Mouse (Mus musculus) forebrain, embryonic 13.5 days (tissue): ENCODE data around the gene Upk2. TPM values are rescaled to one million over a fixed set of nuclear protein-coding genes. Genes with fewer than 3 reads are reported as not detected.

Source experiments
- ATAC-seq: fragments of 200-750 bp; cut with Nextera tagmentation; 2 replicates; pipeline ENCODE4 v1.8.0; 2017
- H3K27ac ChIP-seq: fragments of 300-500 bp; sonication (generic); 2 replicates; pipeline ENCODE4 v1.5.1; 2015; ENCODE audit warnings: inconsistent platforms, mild to moderate bottlenecking, moderate library complexity
- H3K27me3 ChIP-seq: fragments of 300-500 bp; sonication (generic); 2 replicates; pipeline ENCODE4 v1.6.1; 2015; ENCODE audit warnings: mild to moderate bottlenecking, inconsistent platforms
- H3K36me3 ChIP-seq: fragments of 300-500 bp; sonication (generic); 2 replicates; pipeline ENCODE4 v1.6.1; 2015; ENCODE audit warnings: mild to moderate bottlenecking, inconsistent platforms; ENCODE audit not compliant: poor library complexity, severe bottlenecking
- H3K4me1 ChIP-seq: fragments of 300-500 bp; sonication (generic); 2 replicates; pipeline ENCODE4 v1.6.1; 2015; ENCODE audit warnings: inconsistent platforms
- H3K4me2 ChIP-seq: fragments of 300-500 bp; sonication (generic); 2 replicates; pipeline ENCODE4 v1.6.1; 2015; ENCODE audit warnings: inconsistent platforms, mild to moderate bottlenecking, moderate library complexity
- H3K4me3 ChIP-seq: fragments of 300-500 bp; sonication (generic); 2 replicates; pipeline ENCODE4 v1.5.1; 2015; ENCODE audit warnings: mild to moderate bottlenecking, inconsistent platforms
- H3K9ac ChIP-seq: fragments of 300-500 bp; sonication (generic); 2 replicates; pipeline ENCODE4 v1.6.1; 2015; ENCODE audit warnings: mild to moderate bottlenecking, inconsistent platforms
- H3K9me3 ChIP-seq: fragments of 300-500 bp; sonication (generic); replicated peaks from 2 replicates; pipeline ENCODE4 v1.6.1; 2016; ENCODE audit warnings: inconsistent platforms
- WGBS: fragments of 180-500 bp; shearing (Covaris S2); methylation state at CpG from one replicate; pipeline ENCODE4 v1.1.7; 2015; 5-methylcytosine and 5-hydroxymethylcytosine counted together
- polyA plus RNA-seq: library from polyadenylated mRNA; unstranded; fragments of >200 nt; fragmentation: Nextera tagmentation; extraction: Ambion mirVana; gene quantifications from 2 replicates; pipeline ENCODE4 v1.2.1, GENCODE M21; 2015

Upk2 gene
- polyA plus RNA-seq, 1 experiment from 2014 or later: not detected

DNA sequence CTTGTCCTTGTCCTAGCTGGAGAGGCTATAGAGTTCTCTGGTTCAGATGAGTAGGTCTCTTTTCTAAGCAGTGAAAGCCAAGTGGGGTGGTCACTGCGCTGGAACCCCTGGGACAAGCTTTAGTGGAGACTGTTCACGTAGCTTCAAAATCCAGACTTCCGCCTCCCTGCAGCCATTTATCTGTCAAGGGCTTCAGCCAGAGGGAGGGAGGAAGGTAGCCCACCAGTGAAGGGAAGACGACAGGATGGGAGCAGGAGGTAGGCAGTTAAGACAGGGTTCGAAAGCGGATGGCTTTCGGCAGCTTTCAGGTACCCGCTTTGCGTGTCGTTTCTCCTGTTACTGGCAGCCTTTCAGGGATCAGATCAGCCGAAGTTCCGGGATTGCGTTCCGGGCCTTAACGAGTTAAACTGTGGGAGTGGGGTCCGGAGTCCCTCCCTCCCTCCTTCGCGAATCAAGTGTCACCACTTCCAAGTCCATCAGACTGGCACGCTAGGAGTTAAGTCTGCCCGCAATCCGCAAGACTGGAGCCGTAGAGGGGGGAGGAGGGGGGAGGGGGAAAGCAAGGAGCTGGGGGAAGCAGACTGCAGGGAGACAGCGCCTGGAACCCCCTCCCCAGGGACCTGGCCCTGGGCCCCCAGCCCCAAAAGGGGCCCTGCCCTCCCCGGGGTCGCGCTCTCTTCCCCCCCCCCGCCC, 23.6 kb upstream of the Upk2 start:
- Histone ChIP-seq H3K9me3 (no peaks in the 10 kb centered on the region), H3K9ac (peak overlapping the region; percentile 82), H3K36me3 (no peaks in the 10 kb centered on the region), H3K27me3 (no peaks in the 10 kb centered on the region), H3K4me3 (peak overlapping the region; percentile 72), H3K4me1 (peaks cover 31% of the 10 kb centered on the region), H3K27ac (peak overlapping the region; percentile 98), H3K4me2 (peak overlapping the region; percentile 93)
- WGBS: 0% methylated on average over 23 of the region's 27 CpGs
- peak; percentile 60 for ATAC-seq

DNA sequence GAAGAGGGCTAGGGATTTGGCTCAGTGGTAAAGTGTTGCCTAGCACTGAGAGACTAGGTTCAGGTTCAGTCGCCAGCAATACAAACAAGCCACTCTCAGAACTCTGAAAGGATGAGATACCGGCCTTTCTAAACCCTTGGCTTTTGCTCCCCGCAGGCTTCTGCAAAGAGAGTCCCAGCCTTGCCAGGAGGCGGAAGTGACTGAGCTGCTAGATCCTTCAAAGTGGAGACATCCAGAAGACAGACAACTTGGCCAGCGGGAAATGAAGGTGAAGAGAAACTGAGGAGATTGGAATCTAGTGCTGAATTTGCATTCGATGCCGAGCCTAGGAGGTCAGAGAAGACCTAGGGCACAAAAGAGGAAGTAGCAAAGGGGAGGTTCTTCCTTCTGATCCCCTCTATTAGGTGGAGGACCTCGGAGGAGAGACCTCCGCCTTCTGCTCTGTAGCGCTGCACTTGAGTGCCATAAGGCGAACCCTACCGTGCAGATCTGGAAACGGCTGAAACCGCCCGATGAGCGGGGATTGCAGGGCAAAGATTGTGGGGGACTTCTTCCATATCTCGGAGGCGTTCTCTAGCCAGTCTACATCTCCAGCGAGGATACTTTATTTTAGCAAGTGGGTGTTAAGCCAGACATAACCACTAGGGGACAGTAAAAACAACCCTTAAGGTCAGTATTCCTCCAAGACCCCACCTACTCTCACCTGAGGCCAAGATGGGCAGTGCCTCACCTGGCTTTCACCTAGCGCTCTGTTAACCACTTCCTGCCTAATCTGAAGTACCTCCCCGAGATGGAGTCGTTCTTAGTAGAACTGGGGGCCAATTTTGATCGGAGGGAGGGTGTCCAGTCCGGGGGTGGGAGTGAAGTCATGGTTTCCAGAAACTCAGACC, 22.8 kb upstream of the Upk2 start:
- no peak for ATAC-seq
- H3K27ac ChIP-seq: peak overlapping the region; percentile 98
- no peaks in the 10 kb centered on the region for H3K27me3 ChIP-seq
- no peaks in the 10 kb centered on the region for H3K36me3 ChIP-seq
- peaks cover 31% of the 10 kb centered on the region for H3K4me1 ChIP-seq
- peak overlapping the region; percentile 82 for H3K9ac ChIP-seq
- no peaks in the 10 kb centered on the region for H3K9me3 ChIP-seq
- peak overlapping the region; percentile 72 for H3K4me3 ChIP-seq
- peak overlapping the region; percentile 93 for H3K4me2 ChIP-seq
- 5% methylated on average over 24 of the region's 24 CpGs for WGBS

DNA sequence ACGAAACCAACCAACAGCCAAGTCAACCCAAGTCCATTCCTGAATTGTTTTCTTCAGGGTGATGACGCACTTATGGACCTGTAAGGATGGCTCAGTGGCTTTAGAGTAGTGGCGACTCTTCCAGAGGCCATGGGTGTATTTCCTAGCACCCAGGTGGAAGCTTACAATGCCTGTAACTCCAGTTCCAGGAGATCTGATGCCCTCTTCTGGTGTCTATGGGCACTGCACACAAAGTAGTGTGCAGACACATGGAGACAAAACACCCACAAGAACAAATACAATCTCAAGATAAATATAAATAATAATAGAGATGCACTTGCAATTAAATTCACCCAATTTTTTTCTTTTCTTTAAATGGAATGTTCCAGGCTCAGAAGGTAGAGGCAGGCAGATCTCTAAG, 21.2 kb upstream of the Upk2 start:
- no peak overlapping the region for H3K4me2 ChIP-seq
- H3K4me1 ChIP-seq: peaks cover 21% of the 10 kb centered on the region
- H3K4me3 ChIP-seq: no peak overlapping the region
- no peak overlapping the region for H3K27ac ChIP-seq
- no peaks in the 10 kb centered on the region for H3K36me3 ChIP-seq
- no peaks in the 10 kb centered on the region for H3K27me3 ChIP-seq
- 91% methylated on average over 3 of the region's 3 CpGs for WGBS
- H3K9me3 ChIP-seq: no peaks in the 10 kb centered on the region
- H3K9ac ChIP-seq: no peak overlapping the region
- no peak for ATAC-seq

DNA sequence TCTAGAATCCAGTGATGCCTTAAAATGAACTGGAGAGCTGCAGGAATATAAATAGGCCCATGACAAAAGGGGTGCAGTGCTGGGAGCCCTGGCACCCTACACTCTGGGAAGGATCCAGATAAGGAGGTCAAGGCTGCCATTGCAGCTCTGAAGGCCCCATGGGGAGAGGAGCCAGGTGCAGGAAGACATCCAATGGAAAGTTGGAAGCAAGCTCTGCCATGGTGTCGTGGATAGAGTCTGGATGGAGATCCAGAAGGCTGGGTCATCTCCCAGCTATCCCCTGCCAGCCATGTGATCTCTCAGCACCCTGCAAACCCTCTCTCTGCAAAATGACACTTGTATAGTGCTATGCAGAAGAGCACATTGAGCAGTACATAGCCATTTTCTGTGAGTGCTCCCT, 19.6 kb upstream of the Upk2 start:
- Histone ChIP-seq H3K36me3 (no peaks in the 10 kb centered on the region), H3K27ac (no peak overlapping the region), H3K4me3 (no peak overlapping the region), H3K9me3 (no peaks in the 10 kb centered on the region), H3K9ac (no peak overlapping the region), H3K27me3 (no peaks in the 10 kb centered on the region), H3K4me2 (no peak overlapping the region), H3K4me1 (peaks cover 11% of the 10 kb centered on the region)
- WGBS: 53% methylated on average over 1 of the region's 1 CpGs
- no peak for ATAC-seq

DNA sequence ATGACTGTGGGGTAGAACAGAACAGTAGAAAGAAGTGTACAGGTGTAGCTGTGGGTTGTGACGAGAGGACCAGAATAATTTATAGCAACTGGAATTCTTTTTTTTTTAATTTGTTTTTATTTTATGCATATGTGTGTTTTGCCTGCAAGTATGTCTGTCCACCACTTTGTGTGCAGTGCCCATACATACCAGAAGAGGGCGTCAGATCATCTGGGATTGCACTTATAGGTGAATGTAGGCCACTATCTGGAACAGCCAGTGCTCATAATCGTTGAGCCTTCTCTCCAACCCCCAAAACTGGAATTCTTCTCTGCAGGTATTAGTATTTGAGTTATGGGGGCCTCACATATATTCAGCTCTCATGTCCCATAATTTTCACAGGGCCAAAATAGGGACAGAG, 18.4 kb upstream of the Upk2 start:
- ATAC-seq: no peak
- Histone ChIP-seq H3K27ac (no peak overlapping the region), H3K9me3 (no peaks in the 10 kb centered on the region), H3K27me3 (no peaks in the 10 kb centered on the region), H3K4me1 (peaks cover 11% of the 10 kb centered on the region), H3K9ac (no peak overlapping the region), H3K4me2 (no peak overlapping the region), H3K36me3 (no peaks in the 10 kb centered on the region), H3K4me3 (no peak overlapping the region)
- 70% methylated on average over 3 of the region's 3 CpGs for WGBS

DNA sequence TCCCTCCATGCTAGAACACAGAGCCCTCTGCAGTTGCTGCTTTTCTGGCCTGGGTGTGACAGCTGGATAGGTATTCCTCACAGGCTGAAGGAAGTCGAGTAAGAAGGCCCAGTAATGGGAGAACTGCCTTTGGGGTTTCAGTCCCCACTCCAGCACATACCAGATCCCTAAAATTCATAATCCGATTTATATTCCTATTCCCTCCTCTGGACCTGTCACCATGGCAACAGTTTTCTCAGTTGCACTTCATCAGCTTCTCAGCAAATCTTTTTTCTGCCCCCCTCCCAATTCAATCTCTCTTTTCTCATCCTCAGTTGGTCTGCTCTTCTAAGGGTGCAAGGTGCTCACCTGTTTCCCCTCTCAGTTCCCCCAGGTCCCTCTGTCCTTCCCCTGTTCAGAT, 14.0 kb upstream of the Upk2 start:
- ATAC-seq: no peak
- Histone ChIP-seq H3K36me3 (no peaks in the 10 kb centered on the region), H3K4me3 (no peak overlapping the region), H3K9ac (no peak overlapping the region), H3K27ac (no peak overlapping the region), H3K4me2 (no peak overlapping the region), H3K4me1 (no peaks in the 10 kb centered on the region), H3K27me3 (no peaks in the 10 kb centered on the region), H3K9me3 (no peaks in the 10 kb centered on the region)
- 53% methylated on average over 2 of the region's 2 CpGs for WGBS

DNA sequence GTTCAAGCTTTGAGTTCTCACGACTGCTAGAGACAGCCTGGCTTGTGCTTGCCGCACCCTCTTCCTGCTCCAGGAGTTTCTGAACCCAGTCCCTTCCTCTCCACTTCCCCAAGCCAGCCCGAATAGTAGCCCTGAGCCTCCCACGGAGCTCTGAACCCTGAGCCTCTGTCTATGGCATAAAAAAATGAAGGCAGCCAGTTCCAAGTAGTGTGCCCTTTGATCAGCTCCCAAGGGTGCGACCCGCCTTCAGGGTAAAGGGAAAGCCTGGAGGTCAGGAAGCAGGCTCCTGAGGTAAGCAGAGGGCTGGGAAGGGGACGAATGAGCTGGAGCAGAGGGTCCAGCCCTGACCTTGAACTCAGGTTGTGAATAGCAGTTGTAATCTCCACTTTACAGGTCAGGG, 13.4 kb upstream of the Upk2 start:
- Histone ChIP-seq H3K27me3 (no peaks in the 10 kb centered on the region), H3K9me3 (no peaks in the 10 kb centered on the region), H3K4me3 (no peak overlapping the region), H3K36me3 (no peaks in the 10 kb centered on the region), H3K4me2 (no peak overlapping the region), H3K9ac (no peak overlapping the region), H3K4me1 (no peaks in the 10 kb centered on the region), H3K27ac (no peak overlapping the region)
- ATAC-seq: no peak
- WGBS: 68% methylated on average over 7 of the region's 7 CpGs

DNA sequence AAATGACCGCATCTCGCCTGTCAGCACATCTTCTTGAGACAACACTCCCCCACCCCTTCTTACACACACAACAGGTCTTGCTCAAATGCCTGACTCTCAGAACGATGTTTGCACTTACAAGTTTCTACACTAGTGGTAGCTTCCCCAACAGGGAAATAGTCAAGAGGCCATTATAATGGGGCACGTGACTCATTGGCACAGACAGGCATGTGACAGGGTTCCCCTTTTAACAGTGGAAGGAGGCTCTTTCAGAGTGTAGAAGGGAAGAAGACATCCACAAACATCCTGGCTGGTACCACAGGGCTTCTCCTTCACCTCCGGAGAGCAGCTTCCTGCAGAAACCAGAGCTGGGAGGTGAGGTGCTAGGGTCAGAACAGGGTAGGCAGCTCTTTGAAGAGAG, 7.2 kb upstream of the Upk2 start:
- 83% methylated on average over 5 of the region's 5 CpGs for WGBS
- no peak for ATAC-seq

DNA sequence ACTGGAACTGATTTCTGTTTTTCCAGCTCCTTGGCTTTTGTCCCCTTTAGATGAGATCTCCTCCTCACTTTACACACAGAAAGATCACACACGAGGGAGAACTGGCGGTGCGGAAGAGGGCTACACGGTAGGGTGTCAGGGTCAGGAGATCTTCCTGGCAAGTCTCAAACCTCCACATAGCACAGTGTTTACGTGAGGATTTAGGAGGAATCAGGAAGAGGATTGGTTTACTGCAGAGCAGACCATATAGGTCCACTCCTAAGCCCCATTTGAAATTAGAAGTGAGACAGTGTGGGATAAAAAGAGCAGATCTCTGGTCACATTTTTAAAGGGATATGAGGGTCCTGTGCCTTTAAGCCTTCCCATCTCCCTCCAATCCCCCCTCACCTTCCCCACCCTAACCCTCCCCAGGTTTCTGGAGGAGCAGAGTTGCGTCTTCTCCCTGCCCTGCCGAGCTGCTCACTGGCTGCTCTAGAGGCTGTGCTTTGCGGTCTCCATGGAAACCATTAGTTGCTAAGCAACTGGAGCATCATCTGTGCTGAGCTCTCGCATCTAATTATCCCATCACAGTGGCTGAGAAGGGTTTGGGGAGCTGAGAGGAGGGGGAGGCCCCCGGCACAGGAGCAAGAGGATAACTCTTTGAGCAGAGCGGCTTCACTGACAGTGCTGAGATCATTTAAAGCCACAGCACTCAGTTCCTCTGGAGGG, 2.4 kb upstream of the Upk2 start:
- no peaks in the 10 kb centered on the region for H3K36me3 ChIP-seq
- 1% methylated on average over 11 of the region's 11 CpGs for WGBS
- ATAC-seq: peak; percentile 97
- H3K9me3 ChIP-seq: no peaks in the 10 kb centered on the region
- peak overlapping the region; percentile 94 for H3K27ac ChIP-seq
- peak overlapping the region; percentile 16; the same call in 1 of the 2 replicates for H3K4me3 ChIP-seq
- peak overlapping the region; percentile 55 for H3K4me2 ChIP-seq
- H3K27me3 ChIP-seq: peaks cover 14% of the 10 kb centered on the region
- peak overlapping the region; percentile 54 for H3K9ac ChIP-seq
- H3K4me1 ChIP-seq: peaks cover 40% of the 10 kb centered on the region

More for the DNA sequence above, 7.2 kb upstream of the Upk2 start:
- H3K36me3 ChIP-seq: no peaks in the 10 kb centered on the region
- H3K27me3 ChIP-seq: no peaks in the 10 kb centered on the region
- H3K4me2 ChIP-seq: no peak overlapping the region
- H3K9me3 ChIP-seq: no peaks in the 10 kb centered on the region
- H3K4me1 ChIP-seq: peaks cover 16% of the 10 kb centered on the region
- no peak overlapping the region for H3K4me3 ChIP-seq
- no peak overlapping the region for H3K27ac ChIP-seq
- no peak overlapping the region for H3K9ac ChIP-seq

DNA sequence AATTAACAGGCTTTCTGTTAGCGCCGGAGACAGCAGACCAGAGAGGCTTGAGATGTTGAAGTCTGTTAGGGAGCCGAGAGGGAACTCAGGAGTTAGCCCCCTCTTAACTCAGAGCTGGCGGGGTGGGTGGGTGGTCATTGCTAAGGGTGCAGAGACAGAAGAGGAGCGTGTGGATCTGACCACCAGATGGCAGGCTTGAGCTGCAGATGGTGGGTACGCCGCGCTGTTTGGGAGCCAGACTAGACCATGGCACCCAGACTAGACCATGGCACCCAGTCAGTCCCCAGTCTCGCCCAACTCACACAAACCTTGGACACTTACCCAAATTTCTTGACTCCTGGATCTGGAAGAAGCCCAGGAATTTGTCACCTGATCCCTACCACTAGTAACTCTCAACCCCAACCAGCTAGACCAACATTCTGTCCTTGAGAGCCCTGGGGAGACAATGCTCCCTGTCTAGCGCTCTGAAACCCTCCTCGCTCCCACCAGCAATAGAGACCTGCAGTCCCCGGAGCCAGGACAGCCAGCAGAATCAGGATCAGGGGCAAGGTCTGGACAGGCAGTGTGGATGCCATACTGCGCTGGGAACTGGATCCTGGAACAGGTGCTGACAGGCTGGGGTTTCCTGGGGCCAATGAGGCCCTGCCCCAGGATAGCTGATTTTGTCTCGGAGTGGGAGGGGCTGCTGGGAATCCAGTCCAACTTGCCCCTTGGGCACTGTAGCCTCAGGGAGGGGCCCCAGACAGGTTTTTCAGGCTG, 465 bp downstream of the Upk2 start:
- Histone ChIP-seq H3K9ac (no peak overlapping the region), H3K4me1 (peaks cover 40% of the 10 kb centered on the region), H3K27me3 (peaks cover 14% of the 10 kb centered on the region), H3K36me3 (no peaks in the 10 kb centered on the region), H3K4me2 (no peak overlapping the region), H3K4me3 (no peak overlapping the region), H3K27ac (no peak overlapping the region), H3K9me3 (no peaks in the 10 kb centered on the region)
- ATAC-seq: peak; percentile 74
- WGBS: 12% methylated on average over 14 of the region's 14 CpGs

DNA sequence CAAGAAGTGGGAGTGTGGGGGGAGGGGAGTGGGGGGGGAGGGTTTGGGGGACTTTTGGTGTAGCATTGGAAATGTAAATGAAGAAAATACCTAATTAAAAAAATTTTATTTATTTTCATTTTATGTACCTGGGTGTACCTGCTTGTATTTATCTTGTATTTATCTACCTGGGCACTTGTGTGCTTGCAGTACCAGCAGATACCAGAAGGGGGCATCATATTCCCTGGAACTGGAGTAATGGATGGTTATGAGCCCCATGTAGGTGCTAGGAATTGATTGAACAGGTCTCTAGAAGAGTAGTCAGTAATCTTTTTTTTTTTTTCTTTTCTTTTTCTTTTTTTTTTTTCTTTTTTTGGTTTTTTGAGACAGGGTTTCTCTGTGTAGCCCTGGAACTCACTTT, 4.4 kb downstream of the Upk2 start:
- no peaks in the 10 kb centered on the region for H3K9me3 ChIP-seq
- no peak overlapping the region for H3K4me2 ChIP-seq
- no peak overlapping the region for H3K4me3 ChIP-seq
- no peaks in the 10 kb centered on the region for H3K36me3 ChIP-seq
- no peak for ATAC-seq
- H3K9ac ChIP-seq: no peak overlapping the region
- H3K27ac ChIP-seq: no peak overlapping the region
- H3K4me1 ChIP-seq: peaks cover 8% of the 10 kb centered on the region; the same call in 1 of the 2 replicates
- peaks cover 14% of the 10 kb centered on the region for H3K27me3 ChIP-seq
